Mouse (Mus musculus): Measurements from ENCODE around the gene Pafah1b2. TPM values are rescaled to one million over a fixed set of nuclear protein-coding genes. Genes with fewer than 3 reads are reported as not detected.
A peak's percentile ranks its signal among the peaks of the same experiment; 100 is the strongest.

Gene Pafah1b2
- polyA plus RNA-seq, 1 experiment from 2014 or later: 291 TPM

DNA sequence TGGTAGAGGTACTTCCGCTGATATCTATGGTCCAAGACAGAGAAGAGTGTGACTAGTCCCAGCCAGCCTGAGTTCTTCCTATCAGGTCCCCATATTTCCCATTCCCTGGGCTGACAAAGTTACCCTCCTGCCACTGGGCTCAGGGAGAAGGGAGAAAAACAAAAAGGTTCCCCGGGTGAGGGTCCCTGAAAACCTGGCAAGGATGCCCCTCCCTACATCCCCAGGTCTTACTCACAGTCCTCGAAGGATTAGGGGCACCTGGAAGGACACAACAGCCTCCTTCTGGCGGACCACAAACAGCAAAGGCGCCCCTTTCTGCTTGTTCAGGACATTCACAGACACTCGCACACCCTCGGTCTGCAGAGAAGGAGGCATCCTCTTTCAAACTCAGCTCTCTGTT is 59.6 kb downstream of the Pafah1b2 start:
- Histone ChIP-seq H3K27me3 (replicated peaks; ENCODE audit: control insufficient read depth, insufficient read depth, low read length) (no peaks in the 10 kb centered on the region), H3K4me3 (replicated peaks; ENCODE audit: low read length) (no peak overlapping the region), H3K4me2 (ENCODE audit: low read length) (no peak overlapping the region), H3K9ac (replicated peaks; ENCODE audit: low read depth, low read length) (0 out of 2 replicates have a peak overlapping the region, but pooled peaks have one; percentile 10), H3K9me3 (ENCODE audit: control insufficient read depth, low read length) (no peaks in the 10 kb centered on the region), H3K4me1 (replicated peaks; ENCODE audit: control insufficient read depth, insufficient read depth, low read length) (peaks cover 20% of the 10 kb centered on the region), H3K27ac (ENCODE audit: low read length) (no peak overlapping the region), H3K36me3 (ENCODE audit: control insufficient read depth, insufficient read depth) (peaks cover 7% of the 10 kb centered on the region; the same call in 1 of the 2 replicates)
- no peak for ATAC-seq
- WGBS: 76% methylated on average over 7 of the region's 7 CpGs

- Histone ChIP-seq H3K27me3 (replicated peaks; ENCODE audit: control insufficient read depth, insufficient read depth, low read length) (no peaks in the 10 kb centered on the region), H3K36me3 (ENCODE audit: control insufficient read depth, insufficient read depth) (peaks cover 12% of the 10 kb centered on the region; the same call in 1 of the 2 replicates), H3K27ac (ENCODE audit: low read length) (no peak overlapping the region), H3K4me1 (replicated peaks; ENCODE audit: control insufficient read depth, insufficient read depth, low read length) (peaks cover 20% of the 10 kb centered on the region), H3K9ac (replicated peaks; ENCODE audit: low read depth, low read length) (no peak overlapping the region), H3K4me3 (replicated peaks; ENCODE audit: low read length) (no peak overlapping the region), H3K9me3 (ENCODE audit: control insufficient read depth, low read length) (no peaks in the 10 kb centered on the region), H3K4me2 (ENCODE audit: low read length) (no peak overlapping the region)
- no peak for ATAC-seq
- WGBS: 91% methylated on average over 4 of the region's 4 CpGs
Measured at GRCm38 (mm10) chr9:45952057-45952456, 60.4 kb downstream of the Pafah1b2 start.

GRCm38 (mm10) chr9:45946872-45947183 is 65.7 kb downstream of the Pafah1b2 start:
- H3K36me3 ChIP-seq (ENCODE audit: control insufficient read depth, insufficient read depth): peaks cover 20% of the 10 kb centered on the region; the same call in 1 of the 2 replicates
- no peak overlapping the region for H3K9ac ChIP-seq (replicated peaks; ENCODE audit: low read depth, low read length)
- ATAC-seq: no peak
- no peaks in the 10 kb centered on the region for H3K9me3 ChIP-seq (ENCODE audit: control insufficient read depth, low read length)
- no peaks in the 10 kb centered on the region for H3K27me3 ChIP-seq (replicated peaks; ENCODE audit: control insufficient read depth, insufficient read depth, low read length)
- H3K4me3 ChIP-seq (replicated peaks; ENCODE audit: low read length): no peak overlapping the region
- no peak overlapping the region for H3K27ac ChIP-seq (ENCODE audit: low read length)
- no peaks in the 10 kb centered on the region for H3K4me1 ChIP-seq (replicated peaks; ENCODE audit: control insufficient read depth, insufficient read depth, low read length)
- no peak overlapping the region for H3K4me2 ChIP-seq (ENCODE audit: low read length)
- WGBS: 89% methylated on average over 10 of the region's 10 CpGs

DNA sequence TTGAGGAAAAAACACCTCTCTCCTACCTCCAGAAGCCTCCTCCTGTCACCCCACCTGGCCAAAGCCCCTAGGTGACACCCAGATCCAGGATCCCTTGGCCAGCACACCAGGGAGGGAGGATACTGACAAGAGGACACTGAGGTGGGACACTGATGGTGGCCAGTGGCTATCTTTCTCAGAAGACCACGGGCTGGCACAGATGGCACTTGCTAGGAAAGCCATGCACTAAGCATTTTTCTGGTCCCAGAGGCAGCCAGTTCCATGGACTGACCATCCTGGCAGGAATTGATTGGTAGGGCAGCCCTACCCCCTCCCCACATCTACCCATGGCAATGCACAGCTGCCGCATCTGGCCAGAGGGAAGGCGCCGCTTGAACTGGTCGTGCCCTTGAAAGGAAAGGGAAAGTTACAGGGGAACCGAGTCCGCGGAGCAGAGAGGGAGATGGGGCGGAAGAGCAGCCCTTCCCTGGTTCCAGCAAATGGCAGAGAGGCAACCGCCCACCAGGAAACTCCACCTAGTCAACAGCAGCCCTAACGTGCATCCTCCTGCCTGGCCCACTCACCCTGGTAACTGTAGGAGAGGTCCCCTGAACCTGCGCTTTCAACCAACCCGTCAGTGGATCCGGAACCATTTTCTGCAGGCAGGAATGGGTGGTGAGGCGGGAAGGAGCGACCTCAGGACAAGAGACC is 66.2 kb downstream of the Pafah1b2 start:
- no peak for ATAC-seq
- no peak overlapping the region for H3K4me3 ChIP-seq (replicated peaks; ENCODE audit: low read length)
- H3K27ac ChIP-seq (ENCODE audit: low read length): no peak overlapping the region
- H3K27me3 ChIP-seq (replicated peaks; ENCODE audit: control insufficient read depth, insufficient read depth, low read length): no peaks in the 10 kb centered on the region
- no peaks in the 10 kb centered on the region for H3K9me3 ChIP-seq (ENCODE audit: control insufficient read depth, low read length)
- H3K4me1 ChIP-seq (replicated peaks; ENCODE audit: control insufficient read depth, insufficient read depth, low read length): no peaks in the 10 kb centered on the region
- no peak overlapping the region for H3K4me2 ChIP-seq (ENCODE audit: low read length)
- no peak overlapping the region for H3K9ac ChIP-seq (replicated peaks; ENCODE audit: low read depth, low read length)
- H3K36me3 ChIP-seq (ENCODE audit: control insufficient read depth, insufficient read depth): peaks cover 24% of the 10 kb centered on the region; the same call in 1 of the 2 replicates
- 92% methylated on average over 16 of the region's 16 CpGs for WGBS

DNA sequence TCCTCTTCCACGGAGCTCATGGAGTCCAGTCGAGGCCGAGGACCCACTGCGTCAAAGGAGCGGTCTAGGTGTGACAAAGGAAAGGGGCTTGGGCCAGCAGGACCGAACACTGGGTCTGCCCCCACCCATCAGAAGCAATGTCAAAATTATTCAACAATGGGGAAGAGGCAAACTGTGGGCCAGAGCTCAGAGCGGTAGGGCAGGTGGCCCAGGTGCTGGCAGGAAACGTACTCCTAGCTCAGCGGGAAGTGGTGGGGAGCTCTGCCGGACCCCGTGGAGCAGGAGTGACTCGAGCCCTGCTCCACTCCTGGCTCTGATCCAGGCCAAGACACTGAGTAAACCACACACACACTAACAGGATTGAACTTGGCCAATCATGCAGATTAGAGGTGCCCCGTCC is 66.8 kb downstream of the Pafah1b2 start:
- H3K27me3 ChIP-seq (replicated peaks; ENCODE audit: control insufficient read depth, insufficient read depth, low read length): no peaks in the 10 kb centered on the region

DNA sequence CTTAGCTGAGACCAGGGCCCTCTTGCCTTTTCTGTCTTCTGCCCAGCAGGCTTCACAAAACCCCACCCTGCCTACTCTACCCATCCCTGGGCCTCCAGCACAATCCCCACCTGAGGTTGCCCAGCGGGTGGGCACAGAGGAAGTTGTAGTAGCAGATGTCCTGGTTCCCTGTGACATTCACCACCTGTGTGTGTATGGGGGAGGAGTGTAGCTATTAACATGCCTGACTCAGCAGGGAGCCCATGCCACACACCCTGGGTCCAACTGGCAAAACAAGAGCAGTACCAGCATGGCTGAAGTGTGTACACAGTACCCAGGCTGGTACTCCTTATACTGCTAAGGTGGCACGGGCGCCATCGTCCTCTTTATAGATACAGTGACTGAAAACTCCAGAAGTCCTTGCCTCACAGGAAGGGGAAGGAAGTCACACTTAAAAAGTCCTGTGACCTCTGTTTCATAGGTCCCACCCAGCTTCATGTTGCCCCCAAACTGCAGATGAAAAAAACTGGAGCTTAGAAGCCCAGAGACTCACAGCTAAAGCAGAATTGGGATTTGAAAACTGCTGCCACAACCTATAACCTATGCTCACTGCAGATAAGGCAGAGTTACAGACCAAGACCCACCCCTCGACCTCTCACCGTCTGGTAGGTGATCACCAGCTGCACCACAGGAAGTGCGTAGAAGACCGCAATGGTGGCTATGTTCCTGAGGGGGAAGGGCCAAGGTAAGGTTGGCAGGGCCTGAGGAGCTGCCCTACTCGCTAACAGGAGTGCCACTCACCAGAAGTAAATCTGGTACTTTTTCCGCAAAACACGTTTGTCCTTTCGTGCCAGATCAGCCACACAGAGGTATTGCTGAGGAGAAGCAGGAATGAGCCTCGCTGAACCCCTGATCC is 67.7 kb downstream of the Pafah1b2 start:
- H3K9me3 ChIP-seq (ENCODE audit: control insufficient read depth, low read length): no peaks in the 10 kb centered on the region
- H3K9ac ChIP-seq (replicated peaks; ENCODE audit: low read depth, low read length): no peak overlapping the region
- H3K4me3 ChIP-seq (replicated peaks; ENCODE audit: low read length): no peak overlapping the region
- H3K27me3 ChIP-seq (replicated peaks; ENCODE audit: control insufficient read depth, insufficient read depth, low read length): no peaks in the 10 kb centered on the region
- peaks cover 24% of the 10 kb centered on the region; the same call in 1 of the 2 replicates for H3K36me3 ChIP-seq (ENCODE audit: control insufficient read depth, insufficient read depth)
- ATAC-seq: no peak
- no peak overlapping the region for H3K4me2 ChIP-seq (ENCODE audit: low read length)
- H3K27ac ChIP-seq (ENCODE audit: low read length): no peak overlapping the region
- 91% methylated on average over 13 of the region's 13 CpGs for WGBS
- H3K4me1 ChIP-seq (replicated peaks; ENCODE audit: control insufficient read depth, insufficient read depth, low read length): no peaks in the 10 kb centered on the region

More for the DNA sequence above, 66.8 kb downstream of the Pafah1b2 start:
- Histone ChIP-seq H3K9me3 (ENCODE audit: control insufficient read depth, low read length) (no peaks in the 10 kb centered on the region), H3K36me3 (ENCODE audit: control insufficient read depth, insufficient read depth) (peaks cover 24% of the 10 kb centered on the region; the same call in 1 of the 2 replicates), H3K4me1 (replicated peaks; ENCODE audit: control insufficient read depth, insufficient read depth, low read length) (no peaks in the 10 kb centered on the region), H3K4me3 (replicated peaks; ENCODE audit: low read length) (no peak overlapping the region), H3K27ac (ENCODE audit: low read length) (no peak overlapping the region), H3K9ac (replicated peaks; ENCODE audit: low read depth, low read length) (no peak overlapping the region), H3K4me2 (ENCODE audit: low read length) (no peak overlapping the region)
- ATAC-seq: no peak
- WGBS: 88% methylated on average over 13 of the region's 13 CpGs

- H3K9ac ChIP-seq (replicated peaks; ENCODE audit: low read depth, low read length): no peak overlapping the region
- no peaks in the 10 kb centered on the region for H3K9me3 ChIP-seq (ENCODE audit: control insufficient read depth, low read length)
- H3K4me1 ChIP-seq (replicated peaks; ENCODE audit: control insufficient read depth, insufficient read depth, low read length): no peaks in the 10 kb centered on the region
- 91% methylated on average over 8 of the region's 8 CpGs for WGBS
- H3K36me3 ChIP-seq (ENCODE audit: control insufficient read depth, insufficient read depth): peaks cover 19% of the 10 kb centered on the region; the same call in 1 of the 2 replicates
- ATAC-seq: no peak
- no peak overlapping the region for H3K4me3 ChIP-seq (replicated peaks; ENCODE audit: low read length)
- no peaks in the 10 kb centered on the region for H3K27me3 ChIP-seq (replicated peaks; ENCODE audit: control insufficient read depth, insufficient read depth, low read length)
- H3K4me2 ChIP-seq (ENCODE audit: low read length): no peak overlapping the region
- H3K27ac ChIP-seq (ENCODE audit: low read length): no peak overlapping the region
Measured at GRCm38 (mm10) chr9:45943628-45944505, 68.6 kb downstream of the Pafah1b2 start.

DNA sequence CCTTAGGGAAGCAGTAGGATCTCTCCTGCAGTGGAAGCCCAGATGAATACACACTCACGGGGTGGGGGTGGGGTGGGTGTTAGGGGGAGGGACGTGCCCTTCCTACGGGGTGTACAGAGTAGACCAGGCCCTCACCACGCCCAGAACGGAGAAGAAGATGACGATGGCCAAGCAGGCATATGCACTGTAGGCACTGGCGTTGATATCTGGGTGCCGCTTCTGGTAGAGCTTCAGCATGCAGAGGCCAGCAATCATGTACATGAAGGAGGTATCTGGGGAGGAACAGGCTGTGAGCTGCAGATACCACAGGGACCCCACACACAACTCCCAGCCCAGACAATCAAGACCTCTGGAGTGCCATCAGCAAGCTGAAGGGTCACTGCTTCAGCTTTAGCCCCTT is 69.6 kb downstream of the Pafah1b2 start:
- Histone ChIP-seq H3K27me3 (replicated peaks; ENCODE audit: control insufficient read depth, insufficient read depth, low read length) (no peaks in the 10 kb centered on the region), H3K27ac (ENCODE audit: low read length) (no peak overlapping the region), H3K4me1 (replicated peaks; ENCODE audit: control insufficient read depth, insufficient read depth, low read length) (no peaks in the 10 kb centered on the region), H3K9me3 (ENCODE audit: control insufficient read depth, low read length) (no peaks in the 10 kb centered on the region), H3K36me3 (ENCODE audit: control insufficient read depth, insufficient read depth) (peaks cover 22% of the 10 kb centered on the region; the same call in 1 of the 2 replicates), H3K4me3 (replicated peaks; ENCODE audit: low read length) (no peak overlapping the region), H3K4me2 (ENCODE audit: low read length) (no peak overlapping the region), H3K9ac (replicated peaks; ENCODE audit: low read depth, low read length) (no peak overlapping the region)
- 98% methylated on average over 8 of the region's 8 CpGs for WGBS
- no peak for ATAC-seq

DNA sequence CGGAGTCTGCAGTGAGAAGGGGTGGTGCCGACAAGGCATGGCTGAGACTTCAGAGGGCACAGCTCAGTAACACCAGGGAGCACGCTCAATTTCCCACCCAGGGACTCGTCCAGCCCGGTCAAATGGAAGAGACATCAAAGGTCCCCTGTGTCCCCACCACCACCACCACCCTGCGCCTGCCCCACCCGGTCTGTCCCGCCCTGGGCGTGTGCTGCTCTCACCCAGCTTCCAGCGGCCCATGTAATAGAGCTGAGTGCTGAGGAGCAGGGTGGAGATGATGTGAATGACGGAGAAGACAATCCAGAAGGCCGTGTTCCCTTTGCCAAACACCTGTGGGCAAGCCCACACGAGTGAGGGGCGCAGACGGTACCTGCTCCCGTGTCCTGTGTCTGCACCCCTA is 70.0 kb downstream of the Pafah1b2 start:
- H3K4me3 ChIP-seq (replicated peaks; ENCODE audit: low read length): no peak overlapping the region
- H3K9me3 ChIP-seq (ENCODE audit: control insufficient read depth, low read length): no peaks in the 10 kb centered on the region
- ATAC-seq: no peak
- H3K4me1 ChIP-seq (replicated peaks; ENCODE audit: control insufficient read depth, insufficient read depth, low read length): no peaks in the 10 kb centered on the region
- no peak overlapping the region for H3K9ac ChIP-seq (replicated peaks; ENCODE audit: low read depth, low read length)
- H3K27ac ChIP-seq (ENCODE audit: low read length): no peak overlapping the region
- H3K36me3 ChIP-seq (ENCODE audit: control insufficient read depth, insufficient read depth): peaks cover 20% of the 10 kb centered on the region; the same call in 1 of the 2 replicates
- WGBS: 94% methylated on average over 16 of the region's 16 CpGs
- H3K27me3 ChIP-seq (replicated peaks; ENCODE audit: control insufficient read depth, insufficient read depth, low read length): no peaks in the 10 kb centered on the region
- no peak overlapping the region for H3K4me2 ChIP-seq (ENCODE audit: low read length)

All from forebrain, embryonic 16.5 days (tissue).